Mouse (Mus musculus): Measurements from ENCODE around the gene A830031A19Rik. TPM values are rescaled to one million over a fixed set of nuclear protein-coding genes. Genes with fewer than 3 reads are reported as not detected.

A830031A19Rik gene
- total RNA-seq, 2 experiments from 2014 or later, result 1.3 to 1.7 TPM

- Histone ChIP-seq H3K27ac (no peak overlapping the region), H3K4me3 (no peak overlapping the region)
- no peak for DNase-seq (ENCODE audit: low spot score in 2 of 2)
- TF ChIP-seq CTCF (conservative IDR thresholded peaks at IDR 0.05), result no peak
These were observed 65.9 kb downstream of the A830031A19Rik start for GRCm38 (mm10) chr11:24008976-24009375.

- H3K4me3 ChIP-seq, result no peak overlapping the region
- no peak overlapping the region for H3K27ac ChIP-seq
- DNase-seq (ENCODE audit: low spot score in 2 of 2), result peak; percentile 8 to 20
- TF ChIP-seq CTCF (conservative IDR thresholded peaks at IDR 0.05), result peak; percentile 76
These were observed 66.6 kb downstream of the A830031A19Rik start for GRCm38 (mm10) chr11:24008244-24008643.

GRCm38 (mm10) chr11:24005445-24006156 is 69.3 kb downstream of the A830031A19Rik start:
- no peak for TF ChIP-seq CTCF (conservative IDR thresholded peaks at IDR 0.05)

GRCm38 (mm10) chr11:24000675-24001074 is 74.2 kb downstream of the A830031A19Rik start:
- Histone ChIP-seq H3K27ac (no peak overlapping the region), H3K4me3 (no peak overlapping the region)
- DNase-seq (ENCODE audit: low spot score in 2 of 2), result no peak
- no peak for TF ChIP-seq CTCF (conservative IDR thresholded peaks at IDR 0.05)

More at GRCm38 (mm10) chr11:24005445-24006156, 69.3 kb downstream of the A830031A19Rik start:
- Histone ChIP-seq H3K27ac (peak overlapping the region; percentile 43; the same call in 1 of the 2 replicates), H3K4me3 (no peak overlapping the region)
- peak; percentile 51 to 54 for DNase-seq (ENCODE audit: low spot score in 2 of 2)

Small RNA genes lying within 50 kb of the gene (microRNA-seq; reads per million reads assigned to microRNA genes)
- 0 reads per million in 2 experiments for gene Gm44381

Other genes starting within 250 kb of the A830031A19Rik start
- 10 to 100 TPM; 19.3 to 19.7 TPM for gene Papolg, start 179.8 kb downstream of the A830031A19Rik start, total RNA-seq (2021)
- 100 to 1,000 TPM; 117 to 121 TPM for gene Bcl11a, start 3.0 kb upstream of the A830031A19Rik start, total RNA-seq (2021)